Comparison of ENCODE assay signal across 16 mouse cellular contexts in the genomic region with DNA sequence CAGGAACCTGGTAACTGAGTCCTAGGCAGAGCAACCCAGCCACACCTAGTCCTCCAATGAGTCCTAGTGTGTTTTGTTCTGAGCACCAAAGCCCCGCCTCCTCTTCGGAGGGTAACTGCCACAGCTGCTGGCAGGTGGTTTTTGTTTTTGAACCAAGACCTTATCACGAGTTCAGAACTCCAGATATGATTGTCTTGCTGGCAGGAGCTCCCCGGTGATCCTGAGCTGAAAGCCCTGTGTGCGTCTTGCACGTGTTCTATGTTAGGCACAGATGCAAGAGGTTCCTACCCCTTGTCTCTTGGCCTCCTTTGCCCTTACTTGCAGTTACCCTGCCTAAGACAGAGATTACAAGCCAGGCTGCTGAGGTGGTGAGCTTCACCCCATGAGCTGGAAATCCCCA. TPM values are rescaled to one million over a fixed set of nuclear protein-coding genes. Genes with fewer than 3 reads are reported as not detected.
A peak's percentile ranks its signal among the peaks of the same experiment; 100 is the strongest.
DNase-seq lines count a peak whose midpoint lies in the region; ATAC-seq and TF ChIP-seq lines count a peak whose summit lies in the region.
"Had no signal": no experiment of that assay in that cellular context is flagged by ENCODE, and none has a peak within 500 bp of the region (broad histone marks: within the 10 kb centered on the region; RNA-seq: fewer than 3 reads in every experiment).

No protein-coding gene starts in this region.

- H3K27me3 ChIP-seq in MEL (ENCODE audit: control insufficient read depth in 1 of 2, insufficient read depth in 2 of 2, low read length in 2 of 2), result no peaks in the 10 kb centered on the region
- H3K27me3 ChIP-seq in stomach, embryonic 16.5 days (ENCODE audit: control insufficient read depth, insufficient read depth, low read length), result no peaks in the 10 kb centered on the region
- H3K27me3 ChIP-seq: embryonic facial prominence, embryonic 13.5 days; limb, embryonic 13.5 days had no signal

- H3K9me3 ChIP-seq in MEL (replicated peaks; ENCODE audit: insufficient read depth, low read length), result no peaks in the 10 kb centered on the region
- H3K9me3 ChIP-seq in stomach, embryonic 16.5 days (replicated peaks; ENCODE audit: control insufficient read depth, low read length), result no peaks in the 10 kb centered on the region
- H3K9me3 ChIP-seq: embryonic facial prominence, embryonic 13.5 days; limb, embryonic 13.5 days had no signal

- peak; percentile 82 for DNase-seq in CD4-positive helper T cell, adult 2 months (ENCODE audit: low read depth, low spot score)
- peak; percentile 70 for DNase-seq in MEL (ENCODE audit: low read depth, low spot score)
- no peak for DNase-seq in cerebellum, adult 8-10 months
- no peak for DNase-seq in kidney, adult 9 months
- DNase-seq in right cerebral cortex, postnatal 25 days, result no peak
- DNase-seq: cerebellum, postnatal 10 days; forebrain, postnatal 0 days; kidney, adult 18-20 months; lung, postnatal 4 days; retina, postnatal 1 day had no signal

- peak; percentile 23 for ATAC-seq in megakaryocyte progenitor cell, adult 5-6 weeks (replicated peaks; ENCODE audit: poor library complexity)
- ATAC-seq in stomach, embryonic 16.5 days (ENCODE audit: insufficient read depth, low FRiP score), result no peak
- no peak for ATAC-seq in cerebellum, adult (ENCODE audit: insufficient number of reproducible peaks, low FRiP score, low TSS enrichment)
- ATAC-seq: forebrain, postnatal 0 days had no signal

- peaks cover 0 to 23% of the 10 kb centered on the region in 2 experiments; a peak in 2 of 4 replicates for H3K36me3 ChIP-seq in MEL (ENCODE audit: control insufficient read depth in 1 of 2, insufficient read depth in 2 of 2, low read length in 2 of 2)
- no peaks in the 10 kb centered on the region for H3K36me3 ChIP-seq in stomach, embryonic 16.5 days (ENCODE audit: control insufficient read depth, insufficient read depth, low read length)
- H3K36me3 ChIP-seq: embryonic facial prominence, embryonic 13.5 days; limb, embryonic 13.5 days had no signal

- TF ChIP-seq POLR2A in MEL (IDR thresholded peaks at IDR 0.05; ENCODE audit: control insufficient read depth in 1 of 2, insufficient read depth in 1 of 2, low read depth in 1 of 2, low read length in 2 of 2, poor library complexity in 1 of 2), result no peak

- H3K27ac ChIP-seq in MEL (ENCODE audit: control insufficient read depth, low read depth, low read length), result peak overlapping the region; percentile 91
- peak overlapping the region; percentile 41; the same call in 1 of the 2 replicates for H3K27ac ChIP-seq in stomach, embryonic 16.5 days (ENCODE audit: low read length)
- H3K27ac ChIP-seq: embryonic facial prominence, embryonic 13.5 days; limb, embryonic 13.5 days had no signal

- peak overlapping the region; percentile 53; the same call in 1 of the 2 replicates for H3K9ac ChIP-seq in MEL (ENCODE audit: control insufficient read depth, low read depth, low read length, poor library complexity, severe bottlenecking)
- no peak overlapping the region for H3K9ac ChIP-seq in stomach, embryonic 16.5 days (ENCODE audit: low read length)
- H3K9ac ChIP-seq: embryonic facial prominence, embryonic 13.5 days; forebrain, postnatal 0 days; limb, embryonic 13.5 days had no signal

- H3K4me1 ChIP-seq in MEL (ENCODE audit: control insufficient read depth in 1 of 2, insufficient read depth in 2 of 2, low read length in 2 of 2), result peaks cover 12 to 35% of the 10 kb centered on the region in 2 experiments
- no peaks in the 10 kb centered on the region for H3K4me1 ChIP-seq in stomach, embryonic 16.5 days (ENCODE audit: control insufficient read depth, insufficient read depth, low read length)

- TF ChIP-seq EP300 in MEL (IDR thresholded peaks at IDR 0.05; ENCODE audit: low read depth in 1 of 2, low read length in 2 of 2), result peak in 1 of 2 experiments; percentile 56; a peak in 2 of 4 replicates

- 52% methylated on average over 6 of the region's 6 CpGs for WGBS in stomach, embryonic 16.5 days

- no peak overlapping the region for H3K4me2 ChIP-seq in stomach, embryonic 16.5 days (ENCODE audit: low read depth, low read length)
- H3K4me2 ChIP-seq: embryonic facial prominence, embryonic 13.5 days; limb, embryonic 13.5 days had no signal

- peak overlapping the region in 1 of 2 experiments; percentile 27; a peak in 3 of 4 replicates for H3K4me3 ChIP-seq in MEL (ENCODE audit: control insufficient read depth in 1 of 2, insufficient read depth in 1 of 2, low read depth in 2 of 2, low read length in 2 of 2)
- H3K4me3 ChIP-seq in stomach, embryonic 16.5 days (replicated peaks; ENCODE audit: low read length), result no peak overlapping the region
- H3K4me3 ChIP-seq: embryonic facial prominence, embryonic 13.5 days; limb, embryonic 13.5 days; myocyte had no signal

- H3K79me2 ChIP-seq in MEL (ENCODE audit: control insufficient read depth, insufficient read depth, low read length, poor library complexity), result no peaks in the 10 kb centered on the region

- TF ChIP-seq RAD21 in MEL (IDR thresholded peaks at IDR 0.05; ENCODE audit: low read depth, low read length), result no peak

- no peak for TF ChIP-seq CTCF in MEL (IDR thresholded peaks at IDR 0.05 in 2 of 3, conservative IDR thresholded peaks at IDR 0.05 in 1 of 3; ENCODE audit: control insufficient read depth in 1 of 3, insufficient read depth in 1 of 3, low read depth in 2 of 3, low read length in 3 of 3, poor library complexity in 1 of 3, severe bottlenecking in 1 of 3)

TF ChIP-seq in MEL, 35 proteins besides CTCF, POLR2A, EP300 and RAD21:
- TF ChIP-seq MAX (IDR thresholded peaks at IDR 0.05; ENCODE audit: low read length) (peak; percentile 73), CHD1 (IDR thresholded peaks at IDR 0.05; ENCODE audit: low read depth, low read length) (no peak), NELFE (IDR thresholded peaks at IDR 0.05; ENCODE audit: low read depth, low read length) (no peak), MXI1 (IDR thresholded peaks at IDR 0.05; ENCODE audit: low read depth, low read length) (peak; percentile 89), USF1 (IDR thresholded peaks at IDR 0.05; ENCODE audit: low read depth, low read length) (peak; percentile 44; the same call in 1 of the 2 replicates), TBP (IDR thresholded peaks at IDR 0.05; ENCODE audit: low read depth, low read length) (no peak), ETS1 (IDR thresholded peaks at IDR 0.05; ENCODE audit: low read depth, low read length) (peak; percentile 88), MEF2A (IDR thresholded peaks at IDR 0.05; ENCODE audit: extremely low read depth, insufficient replicate concordance, low read depth, low read length, poor library complexity, severe bottlenecking) (no peak), SIN3A (IDR thresholded peaks at IDR 0.05; ENCODE audit: low read length) (peak; percentile 75), ZMIZ1 (IDR thresholded peaks at IDR 0.05; ENCODE audit: low read depth, low read length) (no peak), ZKSCAN1 (IDR thresholded peaks at IDR 0.05; ENCODE audit: low read depth, low read length) (no peak), GATA1 (IDR thresholded peaks at IDR 0.05; ENCODE audit: low read depth, low read length) (0 out of 2 replicates have a peak, but pooled peaks have one; percentile 31), HCFC1 (IDR thresholded peaks at IDR 0.05; ENCODE audit: low read depth, low read length) (no peak), JUND (IDR thresholded peaks at IDR 0.05; ENCODE audit: low read depth, low read length) (no peak), RCOR1 (IDR thresholded peaks at IDR 0.05; ENCODE audit: low read depth, low read length) (0 out of 2 replicates have a peak, but pooled peaks have one; percentile 16), TCF12 (IDR thresholded peaks at IDR 0.05; ENCODE audit: low read depth, low read length) (peak; percentile 81), MYC (IDR thresholded peaks at IDR 0.05; ENCODE audit: low read depth, low read length) (0 out of 2 replicates have a peak, but pooled peaks have one; percentile 44), NRF1 (IDR thresholded peaks at IDR 0.05; ENCODE audit: insufficient read depth, low read depth, low read length, poor library complexity, severe bottlenecking) (no peak), BHLHE40 (IDR thresholded peaks at IDR 0.05; ENCODE audit: borderline replicate concordance, low read depth, low read length) (peak; percentile 90; the same call in 1 of the 2 replicates)

RNA-seq across cellular contexts. Expression of gene Sash3, which starts 4.8 kb away (rescaled TPM):
- 0.31 and 0.56 TPM in 2 replicates for total RNA-seq in MEL (2012; rRNA removed)
- polyA plus RNA-seq in MEL (2012; ENCODE audit: insufficient read depth in 1 of 2, insufficient read length in 2 of 2, low read depth in 1 of 2, low replicate concordance in 2 of 2, missing spikeins in 1 of 2), result 1 to 10 TPM in 1 of 2 experiments, not detected in 1; 1.2 TPM
- total RNA-seq in megakaryocyte progenitor cell, adult 5-6 weeks (2015), result 46.5 and 54.2 TPM in 2 replicates
- total RNA-seq in megakaryocyte progenitor cell, adult 5-6 weeks (2017), result 77.9 and 86.1 TPM in 2 replicates
- 4.3 and 5.0 TPM in 2 replicates for polyA plus RNA-seq in stomach, embryonic 16.5 days (2015; fragmentation: Nextera tagmentation; extraction: Ambion mirVana)
- polyA plus RNA-seq: myocyte had no signal

RNA-seq across cellular contexts. Expression of gene Xpnpep2, which starts 33.0 kb away (rescaled TPM):
- total RNA-seq in MEL (2012; rRNA removed), result 0.31 and 0.62 TPM in 2 replicates
- 1 to 10 TPM in 1 of 2 experiments, not detected in 1; 1.9 TPM for polyA plus RNA-seq in MEL (2012; ENCODE audit: insufficient read depth in 1 of 2, insufficient read length in 2 of 2, low read depth in 1 of 2, low replicate concordance in 2 of 2, missing spikeins in 1 of 2)
- not detected in 2 replicates for total RNA-seq in megakaryocyte progenitor cell, adult 5-6 weeks (2015)
- not detected in 2 replicates for total RNA-seq in megakaryocyte progenitor cell, adult 5-6 weeks (2017)
- 1.3 and 1.4 TPM in 2 replicates for polyA plus RNA-seq in stomach, embryonic 16.5 days (2015; fragmentation: Nextera tagmentation; extraction: Ambion mirVana)

Comparison
In these comparisons a context has a peak if more than half of its experiments do, and no peak if none do; other contexts are left out.
1. DNase-seq: peak in CD4-positive helper T cell, adult 2 months (single experiment) and MEL (single experiment); none in cerebellum, adult 8-10 months (single experiment), kidney, adult 9 months (single experiment) and right cerebral cortex, postnatal 25 days (single experiment).
2. RNA of gene Sash3, which starts 4.8 kb away (total RNA-seq): 46.5 to 86.1 TPM in megakaryocyte progenitor cell, adult 5-6 weeks; 0.31 to 0.56 TPM in MEL; every median in the first group is over 10 times any median in the second.